Mouse (Mus musculus) liver, embryonic 16.5 days (tissue): ENCODE measurements around the gene Traf5. TPM values are rescaled to one million over a fixed set of nuclear protein-coding genes. Genes with fewer than 3 reads are reported as not detected.

Source experiments
- ATAC-seq: fragments of 200-750 bp; cut with Nextera tagmentation; 2 replicates; pipeline ENCODE4 v1.8.0; 2017; ENCODE audit warnings: low read depth, mild to moderate bottlenecking, moderate number of reproducible peaks, moderate library complexity
- H3K27ac ChIP-seq: fragments of 300-500 bp; sonication (generic); 2 replicates; pipeline ENCODE4 v1.5.1; 2014; ENCODE audit warnings: mild to moderate bottlenecking, low read length
- H3K27me3 ChIP-seq: fragments of 300-500 bp; sonication (generic); 2 replicates; pipeline ENCODE4 v1.6.1; 2014; ENCODE audit warnings: low read depth, low read length, mixed read lengths; ENCODE audit not compliant: control insufficient read depth, insufficient read depth
- H3K36me3 ChIP-seq: fragments of 300-500 bp; sonication (generic); 2 replicates; pipeline ENCODE4 v1.6.1; 2014; ENCODE audit warnings: mild to moderate bottlenecking; ENCODE audit not compliant: control insufficient read depth, insufficient read depth
- H3K4me1 ChIP-seq: fragments of 300-500 bp; sonication (generic); 2 replicates; pipeline ENCODE4 v1.6.1; 2014; ENCODE audit warnings: low read depth, low read length, mixed read lengths; ENCODE audit not compliant: control insufficient read depth
- H3K4me2 ChIP-seq: fragments of 300-500 bp; sonication (generic); 2 replicates; pipeline ENCODE4 v1.6.1; 2014; ENCODE audit warnings: low read depth, low read length, mixed read lengths
- H3K4me3 ChIP-seq: fragments of 300-500 bp; sonication (generic); 2 replicates; pipeline ENCODE4 v1.5.1; 2014; ENCODE audit warnings: low read depth, mild to moderate bottlenecking, low read length
- H3K9ac ChIP-seq: fragments of 300-500 bp; sonication (generic); 2 replicates; pipeline ENCODE4 v1.6.1; 2014; ENCODE audit warnings: low read depth, low read length
- H3K9me3 ChIP-seq: fragments of 300-500 bp; sonication (generic); replicated peaks from 2 replicates; pipeline ENCODE4 v1.6.1; 2016; ENCODE audit warnings: low read length; ENCODE audit not compliant: control insufficient read depth
- WGBS: fragments of 180-500 bp; shearing (Covaris S2); extraction: QIAGEN DNeasy Blood & Tissue Kit; methylation state at CpG from one replicate; pipeline ENCODE4 v1.1.7; 2014; ENCODE audit not compliant: insufficient replicate concordance; 5-methylcytosine and 5-hydroxymethylcytosine counted together
- polyA plus RNA-seq: library from polyadenylated mRNA; unstranded; fragments of >200 nt; fragmentation: Nextera tagmentation; extraction: Ambion mirVana; gene quantifications from 2 replicates; pipeline ENCODE4 v1.2.1, GENCODE M21; 2015

The Traf5 gene
- polyA plus RNA-seq, 1 experiment from 2014 or later, result 5.3 TPM

- no peak overlapping the region for H3K27ac ChIP-seq
- WGBS, result 83% methylated on average over 10 of the region's 10 CpGs
- H3K4me2 ChIP-seq, result no peak overlapping the region
- H3K9ac ChIP-seq, result no peak overlapping the region
- ATAC-seq, result no peak
- peaks cover 5% of the 10 kb centered on the region; the same call in 1 of the 2 replicates for H3K9me3 ChIP-seq
- H3K4me3 ChIP-seq, result no peak overlapping the region
- H3K36me3 ChIP-seq, result peaks cover 11% of the 10 kb centered on the region
- no peaks in the 10 kb centered on the region for H3K27me3 ChIP-seq
- no peaks in the 10 kb centered on the region for H3K4me1 ChIP-seq
These were observed 33.4 kb downstream of the Traf5 start for GRCm38 (mm10) chr1:192058911-192059310.

DNA sequence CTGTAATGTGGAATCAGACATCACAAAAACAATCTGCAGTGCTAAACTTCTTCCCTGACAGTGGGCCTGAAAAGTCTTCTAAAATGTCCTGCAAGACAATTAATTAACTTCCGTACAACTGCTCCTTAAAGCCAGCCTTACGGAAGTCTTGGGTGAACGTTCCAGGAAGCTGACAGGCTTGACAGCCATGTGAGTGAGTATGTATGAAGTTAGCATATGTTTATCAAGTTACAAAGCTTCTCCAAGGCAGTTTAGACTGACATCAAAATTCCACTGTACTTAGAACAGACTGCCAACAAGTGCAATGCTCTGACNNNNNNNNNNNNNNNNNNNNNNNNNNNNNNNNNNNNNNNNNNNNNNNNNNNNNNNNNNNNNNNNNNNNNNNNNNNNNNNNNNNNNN, 38.6 kb downstream of the Traf5 start:
- no peak overlapping the region for H3K9ac ChIP-seq
- ATAC-seq, result no peak
- H3K27ac ChIP-seq, result no peak overlapping the region
- H3K27me3 ChIP-seq, result no peaks in the 10 kb centered on the region
- H3K9me3 ChIP-seq, result no peaks in the 10 kb centered on the region
- H3K4me3 ChIP-seq, result no peak overlapping the region
- H3K4me1 ChIP-seq, result no peaks in the 10 kb centered on the region
- no peak overlapping the region for H3K4me2 ChIP-seq
- peaks cover 3% of the 10 kb centered on the region for H3K36me3 ChIP-seq
- WGBS, result 75% methylated on average over 3 of the region's 3 CpGs

GRCm38 (mm10) chr1:192052986-192053385, 39.4 kb downstream of the Traf5 start:
- H3K27me3 ChIP-seq, result no peaks in the 10 kb centered on the region
- no peak overlapping the region for H3K27ac ChIP-seq
- WGBS, result 70% methylated on average over 5 of the region's 5 CpGs
- H3K4me3 ChIP-seq, result no peak overlapping the region
- no peaks in the 10 kb centered on the region for H3K4me1 ChIP-seq
- no peak overlapping the region for H3K4me2 ChIP-seq
- ATAC-seq, result no peak
- H3K9me3 ChIP-seq, result no peaks in the 10 kb centered on the region
- H3K9ac ChIP-seq, result no peak overlapping the region
- peaks cover 3% of the 10 kb centered on the region for H3K36me3 ChIP-seq

- WGBS, result 77% methylated on average over 8 of the region's 8 CpGs
- no peak for ATAC-seq
- no peak overlapping the region for H3K4me3 ChIP-seq
- no peak overlapping the region for H3K27ac ChIP-seq
- no peaks in the 10 kb centered on the region for H3K4me1 ChIP-seq
- no peak overlapping the region for H3K4me2 ChIP-seq
- H3K27me3 ChIP-seq, result no peaks in the 10 kb centered on the region
- H3K9ac ChIP-seq, result no peak overlapping the region
- peaks cover 3% of the 10 kb centered on the region for H3K36me3 ChIP-seq
- no peaks in the 10 kb centered on the region for H3K9me3 ChIP-seq
These were observed 39.9 kb downstream of the Traf5 start for GRCm38 (mm10) chr1:192052461-192052860.

GRCm38 (mm10) chr1:191999022-191999421, 93.3 kb downstream of the Traf5 start:
- Histone ChIP-seq H3K27ac (no peak overlapping the region), H3K4me2 (no peak overlapping the region), H3K9me3 (no peaks in the 10 kb centered on the region), H3K27me3 (no peaks in the 10 kb centered on the region), H3K9ac (no peak overlapping the region), H3K4me1 (peaks cover 12% of the 10 kb centered on the region), H3K4me3 (no peak overlapping the region), H3K36me3 (peaks cover 2% of the 10 kb centered on the region)
- no peak for ATAC-seq

GRCm38 (mm10) chr1:191996621-191997185, 95.7 kb downstream of the Traf5 start:
- Histone ChIP-seq H3K4me1 (peaks cover 12% of the 10 kb centered on the region), H3K27ac (no peak overlapping the region), H3K4me2 (no peak overlapping the region), H3K27me3 (no peaks in the 10 kb centered on the region), H3K36me3 (peaks cover 2% of the 10 kb centered on the region), H3K9ac (no peak overlapping the region), H3K4me3 (no peak overlapping the region), H3K9me3 (no peaks in the 10 kb centered on the region)
- WGBS, result 84% methylated on average over 8 of the region's 8 CpGs
- ATAC-seq, result no peak

DNA sequence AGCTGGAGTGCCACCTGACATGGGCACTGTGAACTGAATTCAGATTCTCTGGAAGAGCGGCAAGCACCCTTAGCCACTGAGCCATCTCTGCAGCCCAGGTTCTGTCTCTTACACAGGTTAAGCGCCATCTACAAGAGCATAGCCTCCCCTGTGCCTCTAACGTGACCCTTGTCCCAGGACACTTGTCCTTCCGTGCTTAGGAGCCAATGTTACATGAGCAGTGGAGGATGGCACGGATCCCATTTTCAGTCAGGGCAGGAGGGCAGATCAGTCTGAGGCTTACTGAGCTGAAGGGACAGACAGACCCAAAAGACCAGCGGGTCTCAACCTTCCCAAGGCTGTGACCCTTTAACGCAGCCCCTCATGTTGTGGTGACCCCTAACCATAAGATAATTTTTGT, 96.4 kb downstream of the Traf5 start:
- H3K9ac ChIP-seq, result no peak overlapping the region
- H3K4me3 ChIP-seq, result no peak overlapping the region
- peaks cover 2% of the 10 kb centered on the region for H3K36me3 ChIP-seq
- H3K4me2 ChIP-seq, result no peak overlapping the region
- no peak for ATAC-seq
- H3K27me3 ChIP-seq, result no peaks in the 10 kb centered on the region
- peaks cover 13% of the 10 kb centered on the region for H3K4me1 ChIP-seq
- WGBS, result 83% methylated on average over 7 of the region's 7 CpGs
- no peak overlapping the region for H3K27ac ChIP-seq
- no peaks in the 10 kb centered on the region for H3K9me3 ChIP-seq

GRCm38 (mm10) chr1:191995488-191995887, 96.9 kb downstream of the Traf5 start:
- Histone ChIP-seq H3K9ac (no peak overlapping the region), H3K36me3 (no peaks in the 10 kb centered on the region; the same call in none of the 2 replicates), H3K4me2 (no peak overlapping the region), H3K27ac (no peak overlapping the region), H3K9me3 (no peaks in the 10 kb centered on the region), H3K27me3 (no peaks in the 10 kb centered on the region), H3K4me1 (peaks cover 15% of the 10 kb centered on the region), H3K4me3 (no peak overlapping the region)
- 42% methylated on average over 4 of the region's 4 CpGs for WGBS
- ATAC-seq, result no peak

DNA sequence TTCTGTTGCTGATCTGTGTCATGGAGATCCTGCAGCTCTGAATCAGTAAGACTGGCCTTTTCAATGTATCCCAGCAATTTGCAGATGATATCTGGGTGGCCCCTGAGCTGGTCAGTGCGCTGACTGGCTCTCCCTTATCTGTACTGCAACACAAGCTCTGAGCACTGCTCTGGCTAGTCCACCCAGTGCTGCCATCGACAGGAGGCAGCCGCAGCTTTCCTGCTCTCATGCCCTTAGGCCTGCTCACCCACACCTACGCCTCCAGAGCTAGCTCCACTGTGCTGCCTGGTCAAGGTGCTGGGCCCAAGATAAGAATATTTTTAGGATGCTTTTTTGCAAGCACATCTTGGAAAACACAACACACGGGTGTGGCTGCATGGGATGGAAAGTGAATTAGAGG, 97.9 kb downstream of the Traf5 start:
- no peaks in the 10 kb centered on the region for H3K27me3 ChIP-seq
- no peaks in the 10 kb centered on the region for H3K9me3 ChIP-seq
- H3K9ac ChIP-seq, result no peak overlapping the region
- peak overlapping the region; percentile 52; the same call in 1 of the 2 replicates for H3K27ac ChIP-seq
- ATAC-seq, result peak; percentile 87
- H3K4me3 ChIP-seq, result no peak overlapping the region
- no peak overlapping the region; the same call in 1 of the 2 replicates for H3K4me2 ChIP-seq
- 28% methylated on average over 5 of the region's 5 CpGs for WGBS
- H3K36me3 ChIP-seq, result no peaks in the 10 kb centered on the region; the same call in none of the 2 replicates
- H3K4me1 ChIP-seq, result peaks cover 16% of the 10 kb centered on the region
